Mouse (Mus musculus) hindbrain, embryonic 16.5 days (tissue): ENCODE results near the gene Adal. TPM values are rescaled to one million over a fixed set of nuclear protein-coding genes. Genes with fewer than 3 reads are reported as not detected.

Experiments used
- polyA plus RNA-seq: library from polyadenylated mRNA; unstranded; fragments of >200 nt; fragmentation: Nextera tagmentation; extraction: Ambion mirVana; gene quantifications from 2 replicates; pipeline ENCODE4 v1.2.1, GENCODE M21; 2015

Adal gene
- polyA plus RNA-seq, 1 experiment from 2014 or later, result 25.2 TPM

Other genes starting within 250 kb of the Adal start
- gene Ubr1, start 169.7 kb upstream of the Adal start, polyA plus RNA-seq, result 33.4 and 38.2 TPM in 2 replicates
- gene Tmem62, start 163.4 kb upstream of the Adal start, polyA plus RNA-seq, result 14.3 and 16.3 TPM in 2 replicates
- 78.2 and 80.5 TPM in 2 replicates for gene Ccndbp1, start 132.0 kb upstream of the Adal start, polyA plus RNA-seq
- gene Epb42, start 103.4 kb upstream of the Adal start, polyA plus RNA-seq, result 0.06 and 0.56 TPM in 2 replicates
- gene Tgm5, start 54.6 kb upstream of the Adal start, polyA plus RNA-seq, result 0.16 and 0.35 TPM in 2 replicates
- gene Tgm7, start 30.6 kb upstream of the Adal start, polyA plus RNA-seq, result not detected in 2 replicates
- 18.1 and 18.5 TPM in 2 replicates for gene Lcmt2, start 225 bp downstream of the Adal start, polyA plus RNA-seq
- 38.3 and 45.0 TPM in 2 replicates for gene Tubgcp4, start 30.2 kb downstream of the Adal start, polyA plus RNA-seq
- 6.9 and 7.0 TPM in 2 replicates for gene Zscan29, start 30.7 kb downstream of the Adal start, polyA plus RNA-seq
- 134 and 146 TPM in 2 replicates for gene Trp53bp1, start 131.0 kb downstream of the Adal start, polyA plus RNA-seq
- 29.6 and 46.5 TPM in 2 replicates for gene Map1a, start 149.2 kb downstream of the Adal start, polyA plus RNA-seq
- gene Ppip5k1, start 215.0 kb downstream of the Adal start, polyA plus RNA-seq, result 22.6 and 23.2 TPM in 2 replicates
- gene Ckmt1, start 217.3 kb downstream of the Adal start, polyA plus RNA-seq, result 137 and 165 TPM in 2 replicates
- gene Strc, start 246.7 kb downstream of the Adal start, polyA plus RNA-seq, result 0.03 and 0.04 TPM in 2 replicates